Mouse (Mus musculus): ENCODE results near the gene Thap3.
"Not testable (repeated sequence)": the region's sequence is repeated elsewhere in the genome, so short reads cannot be mapped to it uniquely, and the experiment has no call there.

Gene Thap3

GRCm38 (mm10) chr4:151988342-151989109 lies at the start of gene Thap3:
Thap3 (minus strand) TSS chr4:151988997.
- DNase-seq, result peak; percentile 77 to 94

GRCm38 (mm10) chr4:152038225-152038984 lies 49.6 kb upstream of the Thap3 start, which contains the start of gene Tas1r1:
Tas1r1 (minus strand) TSS chr4:152038568.
- peak in 1 of 2 experiments; percentile 41 for DNase-seq

- not testable (repeated sequence) for DNase-seq
These were observed 47.7 kb upstream of the Thap3 start for GRCm38 (mm10) chr4:152036464-152036863.

- no peak for DNase-seq
These were observed 44.1 kb upstream of the Thap3 start for GRCm38 (mm10) chr4:152032922-152033321.

- no peak for DNase-seq
These were observed 41.2 kb upstream of the Thap3 start for GRCm38 (mm10) chr4:152029997-152030396.

GRCm38 (mm10) chr4:152029087-152029486 lies 40.3 kb upstream of the Thap3 start:
- peak in 1 of 2 experiments; percentile 50 for DNase-seq

- DNase-seq, result no peak
These were observed 39.7 kb upstream of the Thap3 start for GRCm38 (mm10) chr4:152028456-152028855.

- DNase-seq, result peak; percentile 98 to 99
These were observed 38.7 kb upstream of the Thap3 start, which contains the start of gene Zbtb48 for GRCm38 (mm10) chr4:152027524-152027923. Zbtb48 (minus strand) TSS chr4:152027671.

- peak in 1 of 2 experiments; percentile 69 for DNase-seq
These were observed 38.1 kb upstream of the Thap3 start for GRCm38 (mm10) chr4:152026751-152027508.

- DNase-seq, result no peak
These were observed 35.7 kb upstream of the Thap3 start for GRCm38 (mm10) chr4:152024525-152024924.

- DNase-seq, result no peak
These were observed 33.7 kb upstream of the Thap3 start for GRCm38 (mm10) chr4:152022506-152022905.

GRCm38 (mm10) chr4:152021568-152022097 lies 32.8 kb upstream of the Thap3 start:
- DNase-seq, result no peak

- DNase-seq, result no peak
These were observed 31.2 kb upstream of the Thap3 start for GRCm38 (mm10) chr4:152020024-152020423.

GRCm38 (mm10) chr4:152019073-152019472 lies 30.3 kb upstream of the Thap3 start:
- no peak for DNase-seq

- peak; percentile 84 to 86 for DNase-seq
These were observed 24.4 kb upstream of the Thap3 start for GRCm38 (mm10) chr4:152013036-152013813.

GRCm38 (mm10) chr4:152012109-152012508 lies 23.3 kb upstream of the Thap3 start:
- no peak for DNase-seq

- DNase-seq, result no peak
These were observed 22.5 kb upstream of the Thap3 start for GRCm38 (mm10) chr4:152011171-152011760.

GRCm38 (mm10) chr4:152010707-152011134 lies 21.9 kb upstream of the Thap3 start:
- DNase-seq, result no peak

GRCm38 (mm10) chr4:152010091-152010706 lies 21.4 kb upstream of the Thap3 start:
- DNase-seq, result peak; percentile 62 to 83

GRCm38 (mm10) chr4:152009076-152010051 lies 20.6 kb upstream of the Thap3 start:
- peak; percentile 53 to 73 for DNase-seq
